Mouse (Mus musculus) cortical plate, adult 2 months (tissue): ENCODE measurements around the gene Recql5.

Experiments used
- CTCF ChIP-seq: fragments of 200-500 bp; IDR thresholded peaks from 2 replicates; pipeline ENCODE4 v1.5.1; 2011; ENCODE audit warnings: mild to moderate bottlenecking, control low read depth, low read length; ENCODE audit not compliant: insufficient read depth; ENCODE audit errors: extremely low read depth
- POLR2A ChIP-seq: fragments of 200-500 bp; IDR thresholded peaks from 2 replicates; pipeline ENCODE4 v1.6.1; 2011; ENCODE audit warnings: mild to moderate bottlenecking, low read length, control low read depth; ENCODE audit not compliant: insufficient read depth; ENCODE audit errors: extremely low read depth

- TF ChIP-seq POLR2A = no peak
- TF ChIP-seq CTCF = no peak
These were observed 78.6 kb downstream of the Recql5 start for GRCm38 (mm10) chr11:115854674-115855073.
